Mouse (Mus musculus): ENCODE results near the gene Hamp. TPM values are rescaled to one million over a fixed set of nuclear protein-coding genes. Genes with fewer than 3 reads are reported as not detected.

Gene Hamp
- 2.0 and 2.1 TPM in 2 replicates for polyA plus RNA-seq (2012; rRNA removed; ENCODE audit: low replicate concordance)

GRCm38 (mm10) chr7:30943909-30944635 lies at the start of gene Hamp:
TSS of gene Hamp (minus strand) at chr7:30944032.

GRCm38 (mm10) chr7:30973501-30974289 lies 29.9 kb upstream of the Hamp start, which contains the start of gene Fam187b:
TSS of gene Fam187b (plus strand) at chr7:30973790.

GRCm38 (mm10) chr7:30973251-30973500 lies 29.3 kb upstream of the Hamp start, which contains the start of gene Lsr:
TSS of gene Lsr (minus strand) at chr7:30973464.

GRCm38 (mm10) chr7:30956756-30957366 lies 13.0 kb upstream of the Hamp start, which contains the start of gene Usf2:
TSS of gene Usf2 (minus strand) at chr7:30956803.

GRCm38 (mm10) chr7:30924581-30924980 lies 19.3 kb downstream of the Hamp start, which contains the start of gene Hamp2:
TSS of gene Hamp2 (minus strand) at chr7:30924681.

GRCm38 (mm10) chr7:30914732-30915131 lies 29.1 kb downstream of the Hamp start, which contains the start of gene Mag:
TSS of gene Mag (minus strand) at chr7:30914873.

Other genes with a start within 250 kb of the Hamp start
- gene 2200002J24Rik, start 245.1 kb downstream of the Hamp start, polyA plus RNA-seq (2012; rRNA removed; ENCODE audit: low replicate concordance): 10.2 and 19.1 TPM in 2 replicates
- gene Atp4a, start 231.8 kb downstream of the Hamp start, polyA plus RNA-seq (2012; rRNA removed; ENCODE audit: low replicate concordance): 0.88 and 2.5 TPM in 2 replicates
- gene Tmem147, start 214.5 kb downstream of the Hamp start, polyA plus RNA-seq (2012; rRNA removed; ENCODE audit: low replicate concordance): 237 and 269 TPM in 2 replicates
- gene Gapdhs, start 200.4 kb downstream of the Hamp start, polyA plus RNA-seq (2012; rRNA removed; ENCODE audit: low replicate concordance): not detected in 2 replicates
- 0.18 and 0.44 TPM in 2 replicates for gene Sbsn, start 192.6 kb downstream of the Hamp start, polyA plus RNA-seq (2012; rRNA removed; ENCODE audit: low replicate concordance)
- gene Dmkn, start 180.3 kb downstream of the Hamp start, polyA plus RNA-seq (2012; rRNA removed; ENCODE audit: low replicate concordance): 1.8 and 2.2 TPM in 2 replicates
- gene Krtdap, start 156.1 kb downstream of the Hamp start, polyA plus RNA-seq (2012; rRNA removed; ENCODE audit: low replicate concordance): not detected in 2 replicates
- 13.3 and 15.3 TPM in 2 replicates for gene Ffar2, start 120.3 kb downstream of the Hamp start, polyA plus RNA-seq (2012; rRNA removed; ENCODE audit: low replicate concordance)
- 1.8 and 1.9 TPM in 2 replicates for gene Ffar3, start 87.9 kb downstream of the Hamp start, polyA plus RNA-seq (2012; rRNA removed; ENCODE audit: low replicate concordance)
- 0.26 and 0.87 TPM in 2 replicates for gene Ffar1, start 82.5 kb downstream of the Hamp start, polyA plus RNA-seq (2012; rRNA removed; ENCODE audit: low replicate concordance)
- 0.71 and 3.5 TPM in 2 replicates for gene Cd22, start 63.7 kb downstream of the Hamp start, polyA plus RNA-seq (2012; rRNA removed; ENCODE audit: low replicate concordance)
- 0.37 and 0.68 TPM in 2 replicates for gene Mag, start 29.2 kb downstream of the Hamp start, polyA plus RNA-seq (2012; rRNA removed; ENCODE audit: low replicate concordance)
- 0.68 and 13.0 TPM in 2 replicates for gene Hamp2, start 19.4 kb downstream of the Hamp start, polyA plus RNA-seq (2012; rRNA removed; ENCODE audit: low replicate concordance)
- gene Usf2, start 12.8 kb upstream of the Hamp start, polyA plus RNA-seq (2012; rRNA removed; ENCODE audit: low replicate concordance): 107 and 186 TPM in 2 replicates
- 331 and 790 TPM in 2 replicates for gene Lsr, start 29.4 kb upstream of the Hamp start, polyA plus RNA-seq (2012; rRNA removed; ENCODE audit: low replicate concordance)
- 6.0 and 7.2 TPM in 2 replicates for gene Fam187b, start 29.8 kb upstream of the Hamp start, polyA plus RNA-seq (2012; rRNA removed; ENCODE audit: low replicate concordance)
- gene Fxyd5, start 98.4 kb upstream of the Hamp start, polyA plus RNA-seq (2012; rRNA removed; ENCODE audit: low replicate concordance): 32.5 and 36.7 TPM in 2 replicates
- 5.4 and 7.1 TPM in 2 replicates for gene Fxyd7, start 107.4 kb upstream of the Hamp start, polyA plus RNA-seq (2012; rRNA removed; ENCODE audit: low replicate concordance)
- gene Fxyd1, start 113.2 kb upstream of the Hamp start, polyA plus RNA-seq (2012; rRNA removed; ENCODE audit: low replicate concordance): 72.1 and 108 TPM in 2 replicates
- 3.1 and 4.7 TPM in 2 replicates for gene Lgi4, start 115.3 kb upstream of the Hamp start, polyA plus RNA-seq (2012; rRNA removed; ENCODE audit: low replicate concordance)
- gene Fxyd3, start 132.7 kb upstream of the Hamp start, polyA plus RNA-seq (2012; rRNA removed; ENCODE audit: low replicate concordance): 18.4 and 81.6 TPM in 2 replicates
- 4.8 and 38.5 TPM in 2 replicates for gene Hpn, start 171.3 kb upstream of the Hamp start, polyA plus RNA-seq (2012; rRNA removed; ENCODE audit: low replicate concordance)
- gene Scn1b, start 183.0 kb upstream of the Hamp start, polyA plus RNA-seq (2012; rRNA removed; ENCODE audit: low replicate concordance): 14.7 and 28.1 TPM in 2 replicates
- gene Gramd1a, start 211.9 kb upstream of the Hamp start, polyA plus RNA-seq (2012; rRNA removed; ENCODE audit: low replicate concordance): 73.3 and 105 TPM in 2 replicates